Mouse (Mus musculus) bone marrow, adult 2 months (tissue): ENCODE results near the gene Ifit1. TPM values are rescaled to one million over a fixed set of nuclear protein-coding genes. Genes with fewer than 3 reads are reported as not detected.
A peak's percentile ranks its signal among the peaks of the same experiment; 100 is the strongest.

Experiments
- H3K27ac ChIP-seq: fragments of 200-500 bp; 2 replicates; pipeline ENCODE4 v1.5.1; 2012; ENCODE audit warnings: low read depth, mild to moderate bottlenecking, control low read depth, inconsistent platforms, low read length; ENCODE audit not compliant: control insufficient read depth, poor library complexity, insufficient read depth
- H3K4me1 ChIP-seq: fragments of 200-500 bp; 2 replicates; pipeline ENCODE4 v1.6.1; 2011; ENCODE audit warnings: low read length; ENCODE audit not compliant: control insufficient read depth, insufficient read depth
- H3K4me3 ChIP-seq: fragments of 200-500 bp; replicated peaks from 2 replicates; pipeline ENCODE3; 2011; ENCODE audit warnings: mild to moderate bottlenecking, low read depth, low read length, control low read depth; ENCODE audit not compliant: control insufficient read depth
- CTCF ChIP-seq: fragments of 200-500 bp; IDR thresholded peaks from 2 replicates; pipeline ENCODE4 v1.5.1; 2011; ENCODE audit warnings: low read length, control low read depth; ENCODE audit not compliant: control insufficient read depth, insufficient read depth
- POLR2A ChIP-seq: fragments of 200-500 bp; IDR thresholded peaks from 2 replicates; pipeline ENCODE4 v1.6.1; 2011; ENCODE audit warnings: low read depth, mild to moderate bottlenecking, control low read depth, low read length, borderline replicate concordance; ENCODE audit not compliant: control insufficient read depth
- WGBS: fragments of 180-500 bp; shearing (Covaris S2); methylation state at CpG from one replicate; pipeline ENCODE4 v1.1.7; 2018; 5-methylcytosine and 5-hydroxymethylcytosine counted together
- polyA plus RNA-seq: library from polyadenylated mRNA; stranded (reverse); fragments of >200 nt; gene quantifications from 2 replicates; pipeline ENCODE4 v1.2.4, GENCODE M21; 2011; ENCODE audit warnings: low replicate concordance; ENCODE audit not compliant: missing spikeins, insufficient read depth, insufficient read length

Gene Ifit1
- polyA plus RNA-seq, 1 experiment, result 10.6 TPM

DNA sequence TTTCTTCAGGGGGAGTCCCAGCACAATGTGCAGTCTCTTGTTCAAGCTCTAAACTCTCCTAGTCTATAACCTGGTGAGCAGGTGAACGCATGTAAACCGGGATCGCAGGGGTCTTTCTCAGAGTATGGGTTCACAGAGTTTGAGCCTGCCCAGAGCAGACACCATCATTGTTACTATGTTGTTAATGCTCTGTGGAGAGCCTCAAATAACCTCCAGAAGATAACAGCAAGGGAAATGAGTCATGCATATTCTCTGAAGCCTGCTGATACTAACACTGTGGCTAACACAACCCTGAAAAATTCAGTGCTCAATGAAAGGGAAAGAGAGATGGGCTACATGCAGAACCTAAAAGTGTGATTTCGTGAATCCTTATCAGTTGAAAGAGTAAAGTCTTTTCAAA lies 37.8 kb downstream of the Ifit1 start:
- 76% methylated on average over 4 of the region's 4 CpGs for WGBS
- no peak overlapping the region for H3K27ac ChIP-seq
- no peak for TF ChIP-seq CTCF
- TF ChIP-seq POLR2A, result no peak
- H3K4me3 ChIP-seq, result no peak overlapping the region
- H3K4me1 ChIP-seq, result no peaks in the 10 kb centered on the region

DNA sequence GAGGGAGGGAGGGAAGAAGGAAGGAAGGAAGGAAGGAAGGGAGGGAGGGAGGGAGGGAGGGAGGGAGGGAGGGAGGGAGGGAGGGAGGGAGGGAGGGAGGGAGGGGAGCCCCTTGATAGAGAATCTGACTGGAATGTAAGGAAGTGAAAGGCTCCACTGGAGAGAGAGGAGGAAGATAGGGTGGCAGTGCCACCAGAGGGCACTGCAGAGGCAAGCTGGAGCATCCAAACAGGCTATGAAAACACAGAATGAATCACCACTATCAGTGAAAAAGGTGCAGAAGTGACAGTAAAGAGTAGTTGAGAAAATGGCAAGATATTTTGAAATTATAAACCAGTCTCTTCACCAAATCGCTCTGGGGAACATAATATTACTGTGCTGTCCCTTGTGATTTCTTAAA lies 44.2 kb downstream of the Ifit1 start:
- peak; percentile 70 for TF ChIP-seq CTCF
- TF ChIP-seq POLR2A, result no peak
- H3K4me1 ChIP-seq, result no peaks in the 10 kb centered on the region
- H3K4me3 ChIP-seq, result no peak overlapping the region
- 84% methylated on average over 1 of the region's 1 CpGs for WGBS
- no peak overlapping the region for H3K27ac ChIP-seq

DNA sequence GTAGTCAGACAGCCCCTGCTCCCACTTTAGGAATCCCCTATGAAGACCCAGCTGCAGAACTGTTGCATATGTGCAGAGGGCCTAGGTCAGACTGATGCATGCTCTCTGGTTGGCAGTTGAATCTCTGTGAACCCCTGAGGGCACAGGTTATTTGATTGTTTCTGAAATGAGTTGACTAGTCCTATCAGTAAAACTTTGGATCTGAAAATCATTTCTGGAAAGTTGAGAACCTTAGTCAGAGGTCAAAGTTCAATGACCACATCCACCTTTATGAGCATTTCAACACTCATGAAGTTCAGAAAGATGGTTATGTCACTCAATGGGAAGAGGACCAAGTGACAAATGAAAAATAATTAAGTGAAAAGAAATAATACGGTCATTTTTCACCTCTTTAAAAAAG lies 44.9 kb downstream of the Ifit1 start:
- TF ChIP-seq CTCF (no peak), POLR2A (no peak)
- H3K27ac ChIP-seq, result no peak overlapping the region
- H3K4me3 ChIP-seq, result no peak overlapping the region
- 94% methylated on average over 1 of the region's 1 CpGs for WGBS
- H3K4me1 ChIP-seq, result no peaks in the 10 kb centered on the region

DNA sequence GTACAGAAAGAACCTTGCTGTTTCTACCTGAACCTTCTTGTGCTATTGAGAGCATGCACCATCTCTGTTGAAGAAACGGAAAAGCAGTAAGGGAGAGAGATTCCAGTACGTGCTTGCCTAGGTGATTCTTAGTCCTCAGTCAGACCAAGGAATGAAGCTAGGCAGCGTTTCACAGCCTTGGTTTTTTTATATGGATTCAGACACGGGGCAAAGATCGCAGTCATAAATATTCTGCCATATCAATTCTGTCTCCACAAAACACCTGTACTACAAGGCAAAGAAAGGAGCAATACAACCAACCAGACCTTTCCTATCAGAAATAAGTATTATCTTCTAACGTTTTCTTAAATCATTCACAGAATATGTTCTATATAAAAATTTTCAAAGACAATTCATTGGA lies 50.7 kb downstream of the Ifit1 start:
- Histone ChIP-seq H3K4me3 (no peak overlapping the region), H3K27ac (no peak overlapping the region), H3K4me1 (no peaks in the 10 kb centered on the region)
- 83% methylated on average over 6 of the region's 6 CpGs for WGBS
- TF ChIP-seq POLR2A, result no peak
- no peak for TF ChIP-seq CTCF

DNA sequence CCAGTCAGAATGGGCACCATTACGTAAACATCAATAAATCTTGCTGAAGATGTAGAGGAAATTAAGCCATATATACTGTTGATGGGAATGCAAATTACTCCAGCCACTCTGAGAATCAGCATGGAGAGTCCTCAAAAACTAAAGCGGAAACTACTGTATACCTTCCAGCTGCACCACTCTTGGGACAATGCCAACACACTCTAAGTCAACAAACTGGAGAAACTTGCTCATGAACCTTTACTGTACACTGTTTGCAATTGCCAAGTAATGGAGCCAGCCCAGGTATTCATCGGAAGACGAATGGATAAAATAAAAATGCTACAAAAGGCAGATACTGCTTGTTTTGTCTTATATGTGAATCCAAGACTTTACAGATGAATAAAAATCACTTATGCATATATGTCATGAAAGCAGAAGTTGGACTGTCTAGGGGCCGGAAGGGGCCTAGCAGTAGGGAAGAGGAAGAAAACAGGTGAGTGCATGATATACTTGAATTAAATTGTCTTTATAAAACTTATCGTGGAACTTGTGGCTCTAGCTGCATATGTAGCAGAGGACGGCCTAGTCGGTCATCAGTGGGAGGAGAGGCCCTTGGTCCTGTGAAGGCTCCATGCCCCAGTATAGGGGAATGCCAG lies 55.8 kb downstream of the Ifit1 start:
- no peak for TF ChIP-seq CTCF
- Histone ChIP-seq H3K27ac (no peak overlapping the region), H3K4me1 (no peaks in the 10 kb centered on the region), H3K4me3 (no peak overlapping the region)
- 44% methylated on average over 8 of the region's 8 CpGs for WGBS

DNA sequence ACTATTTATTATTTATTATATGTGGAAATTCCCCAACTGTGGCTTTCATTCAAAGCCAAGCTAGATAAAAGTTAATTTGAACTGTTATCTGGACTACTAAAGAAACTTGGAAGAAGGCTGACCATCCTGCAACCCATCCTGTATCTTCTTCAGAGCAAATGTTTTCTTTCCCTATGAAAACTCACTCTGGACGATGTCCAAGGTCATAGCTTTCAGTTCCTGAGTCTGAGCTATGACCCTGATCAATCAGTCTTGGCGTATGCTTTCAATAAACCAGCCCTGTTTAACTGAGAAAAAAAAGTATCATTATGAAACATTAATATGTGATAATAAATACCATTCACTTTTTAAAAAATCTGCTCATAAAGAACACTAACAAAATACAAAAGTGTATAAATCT lies 56.8 kb downstream of the Ifit1 start:
- Histone ChIP-seq H3K27ac (no peak overlapping the region), H3K4me1 (no peaks in the 10 kb centered on the region), H3K4me3 (no peak overlapping the region)
- TF ChIP-seq POLR2A (no peak), CTCF (no peak)
- 71% methylated on average over 2 of the region's 2 CpGs for WGBS

DNA sequence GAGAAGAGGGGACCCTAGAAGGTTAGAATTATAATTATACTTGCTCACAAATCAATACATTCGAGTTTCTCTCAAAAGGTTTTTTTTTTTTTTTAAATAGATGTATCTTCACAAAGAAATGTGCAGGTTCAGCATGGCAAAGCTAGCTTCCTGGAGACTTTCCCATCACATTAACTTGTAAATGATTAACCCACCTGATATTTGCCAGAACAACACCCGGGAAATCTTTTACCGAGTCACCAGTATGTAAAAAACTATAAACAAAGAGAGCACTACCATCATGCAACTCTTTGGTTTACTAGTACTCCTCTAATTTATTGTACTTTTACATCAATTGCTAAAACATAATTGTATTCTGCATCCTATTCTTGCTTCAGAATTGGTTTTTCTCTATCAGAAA lies 57.8 kb downstream of the Ifit1 start:
- Histone ChIP-seq H3K4me3 (no peak overlapping the region), H3K4me1 (no peaks in the 10 kb centered on the region), H3K27ac (no peak overlapping the region)
- TF ChIP-seq CTCF (no peak), POLR2A (no peak)
- 77% methylated on average over 3 of the region's 3 CpGs for WGBS

DNA sequence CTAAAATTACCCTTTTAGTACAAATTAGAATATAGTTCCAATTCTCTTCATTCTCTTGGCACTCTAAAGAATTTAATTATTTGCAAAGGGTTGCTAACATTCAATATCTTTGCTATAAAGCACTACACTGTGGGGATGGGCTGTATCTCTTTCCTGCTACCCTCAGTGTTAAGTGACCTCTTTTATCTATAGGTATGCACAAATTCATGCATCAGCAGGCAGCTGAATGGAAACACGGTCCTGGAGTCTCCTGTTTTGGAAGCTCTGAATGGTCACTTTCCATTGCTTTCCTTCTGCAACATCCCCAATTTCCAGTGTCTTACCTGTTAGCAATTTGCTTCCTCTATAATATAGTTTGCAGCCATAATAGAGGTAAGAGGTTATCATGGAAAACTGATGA lies 58.2 kb downstream of the Ifit1 start:
- TF ChIP-seq CTCF (no peak), POLR2A (no peak)

DNA sequence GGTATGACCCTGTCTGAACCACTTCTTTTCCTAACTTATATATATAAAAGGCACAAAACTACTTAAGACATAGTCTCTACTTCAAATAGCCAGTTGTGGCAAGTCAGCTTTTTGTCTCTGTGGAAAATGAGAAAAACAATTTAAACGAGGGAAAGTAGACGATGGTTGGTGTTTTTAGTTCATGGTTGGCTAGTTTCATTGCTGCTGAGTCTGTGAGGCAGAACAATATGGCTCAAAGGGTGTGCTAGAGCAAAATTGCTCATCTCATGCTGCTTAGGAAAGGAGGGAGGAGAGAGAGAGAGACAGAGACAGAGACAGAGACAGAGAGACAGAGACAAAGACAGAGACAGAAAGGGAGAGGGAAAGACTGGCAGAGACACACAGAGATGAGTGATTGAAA lies 58.6 kb downstream of the Ifit1 start:
- H3K4me3 ChIP-seq, result no peak overlapping the region
- no peak overlapping the region for H3K27ac ChIP-seq
- no peaks in the 10 kb centered on the region for H3K4me1 ChIP-seq
- TF ChIP-seq POLR2A (no peak), CTCF (no peak)
- WGBS, result 70% methylated on average over 2 of the region's 2 CpGs

More for the DNA sequence above, 58.2 kb downstream of the Ifit1 start:
- H3K27ac ChIP-seq, result no peak overlapping the region
- 69% methylated on average over 1 of the region's 1 CpGs for WGBS
- no peak overlapping the region for H3K4me3 ChIP-seq
- H3K4me1 ChIP-seq, result no peaks in the 10 kb centered on the region

Other genes starting within 250 kb of the Ifit1 start
- not detected in 2 replicates for gene Ch25h, start 165.7 kb upstream of the Ifit1 start, polyA plus RNA-seq
- gene Lipa, start 113.4 kb upstream of the Ifit1 start, polyA plus RNA-seq, result 4.8 and 14.6 TPM in 2 replicates
- 3.7 and 3.8 TPM in 2 replicates for gene Ifit2, start 90.2 kb upstream of the Ifit1 start, polyA plus RNA-seq
- 10.9 and 11.4 TPM in 2 replicates for gene Ifit3, start 57.3 kb upstream of the Ifit1 start, polyA plus RNA-seq
- gene Ifit1bl1, start 38.9 kb upstream of the Ifit1 start, polyA plus RNA-seq, result 0.47 and 0.77 TPM in 2 replicates
- 2.3 and 4.4 TPM in 2 replicates for gene Ifit3b, start 32.9 kb upstream of the Ifit1 start, polyA plus RNA-seq
- gene Ifit1bl2, start 128 bp upstream of the Ifit1 start, polyA plus RNA-seq, result 0.47 and 1.7 TPM in 2 replicates
- gene Slc16a12, start 106.4 kb downstream of the Ifit1 start, polyA plus RNA-seq, result not detected in 2 replicates
- 1.8 and 2.1 TPM in 2 replicates for gene Pank1, start 238.6 kb downstream of the Ifit1 start, polyA plus RNA-seq